Mouse (Mus musculus) CH12.LX (cell line): ENCODE measurements around the gene Cops3. TPM values are rescaled to one million over a fixed set of nuclear protein-coding genes. Genes with fewer than 3 reads are reported as not detected.

ENCODE experiments used
- DNase-seq: peaks from one replicate; pipeline ENCODE4 v3.0.0-alpha.2; 2013; ENCODE audit errors: extremely low read depth
- H3K27ac ChIP-seq: 2 replicates; pipeline ENCODE4 v1.5.1; 2012; ENCODE audit warnings: low read depth, mild to moderate bottlenecking, control low read depth, moderate library complexity; ENCODE audit not compliant: insufficient read depth
- H3K27me3 ChIP-seq: replicated peaks from 2 replicates; pipeline ENCODE3; 2012; ENCODE audit warnings: inconsistent platforms
- H3K36me3 ChIP-seq, 2 experiments: replicated peaks in 1 of 2; 2 replicates each; pipeline versions ENCODE3 to v1.6.1; 2012; ENCODE audit warnings: inconsistent platforms in 1 of 2, low read length in 1 of 2, mild to moderate bottlenecking in 1 of 2, mixed read lengths in 1 of 2, moderate library complexity in 1 of 2; ENCODE audit not compliant: control insufficient read depth in 1 of 2, insufficient read depth in 1 of 2
- H3K4me1 ChIP-seq, 2 experiments: 2 replicates each; pipeline ENCODE4 v1.6.1; 2012; ENCODE audit warnings: inconsistent platforms in 1 of 2, moderate library complexity in 1 of 2; ENCODE audit not compliant: insufficient read depth in 2 of 2, control insufficient read depth in 1 of 2
- H3K4me2 ChIP-seq: 2 replicates; pipeline ENCODE4 v1.6.1; 2012; ENCODE audit warnings: low read depth, mild to moderate bottlenecking, control low read depth; ENCODE audit not compliant: poor library complexity, insufficient read depth, severe bottlenecking
- H3K4me3 ChIP-seq, 3 experiments: fragments of 150-350 bp in 1 of 3; sonication (generic) in 1 of 3; replicated peaks in 1 of 3; 2 replicates each; pipeline versions ENCODE3 to v1.5.1; 2011 to 2012; ENCODE audit warnings: low read depth in 2 of 3, low read length in 2 of 3, mild to moderate bottlenecking in 2 of 3, moderate library complexity in 2 of 3, control low read depth in 1 of 3, improper control_type of control experiment in 1 of 3, inconsistent platforms in 1 of 3, mixed read lengths in 1 of 3; ENCODE audit not compliant: poor library complexity in 1 of 3
- H3K79me2 ChIP-seq: replicated peaks from 2 replicates; pipeline ENCODE4 v1.6.1; 2012; ENCODE audit warnings: mild to moderate bottlenecking, moderate library complexity; ENCODE audit not compliant: control insufficient read depth, poor library complexity, insufficient read depth, severe bottlenecking; ENCODE audit errors: extremely low read depth
- H3K9ac ChIP-seq: 2 replicates; pipeline ENCODE4 v1.6.1; 2012; ENCODE audit warnings: low read depth, mild to moderate bottlenecking, control low read depth, moderate library complexity; ENCODE audit not compliant: insufficient read depth
- H3K9me3 ChIP-seq: replicated peaks from 2 replicates; pipeline ENCODE3; 2012; ENCODE audit warnings: low read length, inconsistent platforms, mixed read lengths
- CHD2 ChIP-seq: IDR thresholded peaks from 2 replicates; pipeline ENCODE4 v1.6.1; 2011; ENCODE audit warnings: low read length, improper control_type of control experiment
- ELF1 ChIP-seq: IDR thresholded peaks from 2 replicates; pipeline ENCODE4 v1.6.1; 2014; ENCODE audit warnings: low read depth, mild to moderate bottlenecking, inconsistent platforms, low read length, improper control_type of control experiment
- EP300 ChIP-seq: IDR thresholded peaks from 2 replicates; pipeline ENCODE4 v1.6.1; 2011; ENCODE audit warnings: low read length, improper control_type of control experiment
- ETS1 ChIP-seq: conservative IDR thresholded peaks from 2 replicates; pipeline ENCODE4 v1.6.1; 2012; ENCODE audit warnings: low read depth, mild to moderate bottlenecking, inconsistent platforms, low read length, improper control_type of control experiment, moderate library complexity
- HCFC1 ChIP-seq: IDR thresholded peaks from 2 replicates; pipeline ENCODE4 v1.6.1; 2012; ENCODE audit warnings: low read depth, mild to moderate bottlenecking, inconsistent platforms, low read length, improper control_type of control experiment
- JUN ChIP-seq: IDR thresholded peaks from 2 replicates; pipeline ENCODE4 v1.6.1; 2011; ENCODE audit warnings: low read depth, mild to moderate bottlenecking, low read length, improper control_type of control experiment, moderate library complexity; ENCODE audit not compliant: insufficient read depth
- JUND ChIP-seq: conservative IDR thresholded peaks from 2 replicates; pipeline ENCODE4 v1.6.1; 2011; ENCODE audit warnings: low read depth, low read length, improper control_type of control experiment
- KAT2A ChIP-seq: IDR thresholded peaks from 2 replicates; pipeline ENCODE4 v1.6.1; 2012; ENCODE audit warnings: low read length, improper control_type of control experiment, inconsistent platforms; ENCODE audit not compliant: insufficient replicate concordance
- MAFK ChIP-seq: IDR thresholded peaks from 2 replicates; pipeline ENCODE4 v1.6.1; 2011; ENCODE audit warnings: low read length, improper control_type of control experiment; ENCODE audit not compliant: insufficient replicate concordance
- MAZ ChIP-seq: IDR thresholded peaks from 2 replicates; pipeline ENCODE4 v1.6.1; 2012; ENCODE audit warnings: low read depth, mild to moderate bottlenecking, inconsistent platforms, low read length, improper control_type of control experiment, moderate library complexity
- MEF2A ChIP-seq: IDR thresholded peaks from 2 replicates; pipeline ENCODE4 v1.6.1; 2014; ENCODE audit warnings: low read depth, mild to moderate bottlenecking, inconsistent platforms, low read length, improper control_type of control experiment, borderline replicate concordance
- MXI1 ChIP-seq: IDR thresholded peaks from 2 replicates; pipeline ENCODE4 v1.6.1; 2011; ENCODE audit warnings: mild to moderate bottlenecking, low read depth, low read length, improper control_type of control experiment
- MYC ChIP-seq: IDR thresholded peaks from 2 replicates; pipeline ENCODE4 v1.6.1; 2011; ENCODE audit warnings: low read depth, mild to moderate bottlenecking, improper control_type of control experiment, low read length
- POLR2A ChIP-seq: IDR thresholded peaks from 2 replicates; pipeline ENCODE4 v1.6.1; 2011; ENCODE audit warnings: low read depth, mild to moderate bottlenecking, improper control_type of control experiment, low read length
- RAD21 ChIP-seq: IDR thresholded peaks from 2 replicates; pipeline ENCODE4 v1.6.1; 2011; ENCODE audit warnings: low read depth, mild to moderate bottlenecking, low read length, improper control_type of control experiment, moderate library complexity
- SIN3A ChIP-seq: IDR thresholded peaks from 2 replicates; pipeline ENCODE4 v1.6.1; 2012; ENCODE audit warnings: low read length, improper control_type of control experiment, inconsistent platforms
- UBTF ChIP-seq: IDR thresholded peaks from 2 replicates; pipeline ENCODE4 v1.6.1; 2012; ENCODE audit warnings: low read depth, mild to moderate bottlenecking, inconsistent platforms, low read length, improper control_type of control experiment, moderate library complexity
- USF1 ChIP-seq: IDR thresholded peaks from 2 replicates; pipeline ENCODE4 v1.6.1; 2014; ENCODE audit warnings: low read depth, mild to moderate bottlenecking, inconsistent platforms, low read length, improper control_type of control experiment
- USF2 ChIP-seq: conservative IDR thresholded peaks from 2 replicates; pipeline ENCODE4 v1.6.1; 2011; ENCODE audit warnings: low read depth, low read length, improper control_type of control experiment
- ZKSCAN1 ChIP-seq: IDR thresholded peaks from 2 replicates; pipeline ENCODE4 v1.6.1; 2012; ENCODE audit warnings: low read depth, inconsistent platforms, low read length, improper control_type of control experiment, borderline replicate concordance
- ZMIZ1 ChIP-seq: IDR thresholded peaks from 2 replicates; pipeline ENCODE4 v1.6.1; 2012; ENCODE audit warnings: low read depth, mild to moderate bottlenecking, inconsistent platforms, low read length, improper control_type of control experiment
- dilution Hi-C: fragments of 300-500 bp; cut with MboI; formaldehyde crosslinking; loops from 2 replicates; pipeline ENCODE4 v1.14.3; 2020; ENCODE audit warnings: low sequenced_read_pairs; ENCODE audit not compliant: extremely low pct_unique_long_range_greater_than_20kb, extremely low pct_ligation_motif_present
- in situ Hi-C: fragments of 300-500 bp; cut with MboI; formaldehyde crosslinking; loops from 3 replicates; pipeline ENCODE4 v1.14.3; 2019; ENCODE audit warnings: low sequenced_read_pairs, low pct_ligation_motif_present, low pct_unique_long_range_greater_than_20kb, mixed read lengths
- polyA plus RNA-seq: library from polyadenylated mRNA; unstranded; fragments of >175 nt; gene quantifications from 2 replicates; pipeline ENCODE4 v1.2.1, GENCODE M21; 2012; ENCODE audit warnings: low read depth; ENCODE audit not compliant: insufficient read length
- total RNA-seq, 2 experiments: library from RNA; depleted of rRNA; stranded (reverse); fragments of 300-350 nt in 1 of 2; fragments of >200 nt in 1 of 2; gene quantifications; 2 replicates each; pipeline ENCODE4 v1.2.3; 2012 to 2014

The Cops3 gene
- total and polyA plus RNA-seq, 3 experiments, result 128 to 317 (median 267) TPM

DNA sequence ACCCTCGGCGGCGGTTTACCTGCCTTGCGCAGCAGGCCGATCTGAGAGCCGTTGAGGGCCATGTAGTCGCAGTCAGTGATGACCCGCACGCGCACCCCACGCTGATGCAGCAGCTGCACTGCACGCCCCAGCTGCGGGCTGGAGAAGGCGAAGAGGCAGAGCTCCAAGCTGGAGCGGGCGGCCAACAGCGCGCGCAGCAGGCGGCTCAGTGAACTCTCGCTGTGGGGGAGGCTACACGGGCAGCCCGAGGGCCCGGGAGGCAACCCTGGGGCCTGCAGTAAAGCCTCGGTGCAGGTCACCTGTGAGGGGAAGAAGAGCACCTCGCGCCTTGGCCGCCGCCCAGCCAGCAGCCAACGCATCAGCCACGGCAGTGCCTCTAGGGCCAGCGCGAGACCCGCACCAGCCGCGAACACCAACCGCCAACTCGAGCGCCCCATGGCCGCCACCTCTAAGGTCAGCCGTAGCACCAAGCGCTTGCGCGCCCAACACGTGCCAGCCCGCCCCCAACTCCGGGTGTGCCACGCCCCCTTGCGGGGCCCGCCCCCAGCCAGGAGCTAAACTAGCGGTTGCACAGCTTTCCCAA, 52.3 kb downstream of the Cops3 start, which contains the start of gene Pld6:
Gene Pld6 (minus strand): TSS at position 447 of the 583 bp plus-strand sequence.
- dilution Hi-C loops (loop anchor here (25.0 kb wide), 1 partner anchor 175 kb away; no protein-coding TSS in a partner anchor), in situ Hi-C loops (no loop called here)
- no peaks in the 10 kb centered on the region for H3K9me3 ChIP-seq
- DNase-seq, result no peak
- H3K9ac ChIP-seq, result no peak within 1 kb of the TSS
- no peak within 1 kb of the TSS for H3K4me3 ChIP-seq
- no peak for TF ChIP-seq POLR2A
- no peak for TF ChIP-seq ZMIZ1
- TF ChIP-seq RAD21, result no peak
- no peak for TF ChIP-seq ZKSCAN1
- no peak for TF ChIP-seq SIN3A
- no peak for TF ChIP-seq EP300
- TF ChIP-seq JUND, result no peak
- no peak for TF ChIP-seq MEF2A
- TF ChIP-seq HCFC1, result no peak
- no peak for TF ChIP-seq ELF1
- no peak for TF ChIP-seq JUN
- no peak for TF ChIP-seq KAT2A
- TF ChIP-seq USF2, result no peak
- TF ChIP-seq MYC, result no peak
- no peak for TF ChIP-seq ETS1
- no peak for TF ChIP-seq MAZ
- TF ChIP-seq MAFK, result no peak
- no peak for TF ChIP-seq CHD2
- H3K27me3 ChIP-seq, result no peaks in the 10 kb centered on the region
- no peak within 1 kb of the TSS for H3K27ac ChIP-seq
- H3K36me3 ChIP-seq, result peaks cover 10 to 11% of the 10 kb centered on the region in 2 experiments
- H3K79me2 ChIP-seq, result no peaks in the 10 kb centered on the region
- peaks cover 3 to 6% of the 10 kb centered on the region in 2 experiments for H3K4me1 ChIP-seq
- H3K4me2 ChIP-seq, result no peak within 1 kb of the TSS

- in situ Hi-C loops, result no loop called here
- Histone ChIP-seq H3K79me2 (no peaks in the 10 kb centered on the region), H3K4me2 (no peak overlapping the region), H3K36me3 (peaks cover 4 to 5% of the 10 kb centered on the region in 2 experiments), H3K4me3 (no peak overlapping the region), H3K27me3 (no peaks in the 10 kb centered on the region), H3K4me1 (peaks cover 3 to 6% of the 10 kb centered on the region in 2 experiments), H3K9ac (no peak overlapping the region), H3K9me3 (no peaks in the 10 kb centered on the region), H3K27ac (no peak overlapping the region)
- no peak for TF ChIP-seq JUND
- TF ChIP-seq MXI1, result no peak
- no peak for TF ChIP-seq UBTF
- no peak for TF ChIP-seq JUN
- TF ChIP-seq USF1, result no peak
- TF ChIP-seq MYC, result no peak
- dilution Hi-C loops, result loop anchor here (25.0 kb wide), 1 partner anchor 174 kb away; no protein-coding TSS in a partner anchor
- no peak for DNase-seq
Measured at GRCm38 (mm10) chr11:59786444-59787198, 53.0 kb downstream of the Cops3 start.
